Mouse (Mus musculus) stomach, embryonic 14.5 days (tissue): Measurements from ENCODE around the gene Itgb6. TPM values are rescaled to one million over a fixed set of nuclear protein-coding genes. Genes with fewer than 3 reads are reported as not detected.

ENCODE experiments used
- ATAC-seq: fragments of 200-750 bp; cut with Nextera tagmentation; 2 replicates; pipeline ENCODE4 v1.8.0; 2017; ENCODE audit warnings: low read depth, moderate TSS enrichment; ENCODE audit not compliant: insufficient number of reproducible peaks, insufficient read depth, low FRiP score
- H3K27ac ChIP-seq: fragments of 300-500 bp; sonication (generic); 2 replicates; pipeline ENCODE4 v1.5.1; 2014; ENCODE audit warnings: mild to moderate bottlenecking, low read length, moderate library complexity, mixed read lengths
- H3K27me3 ChIP-seq: fragments of 300-500 bp; sonication (generic); 2 replicates; pipeline ENCODE4 v1.6.1; 2014; ENCODE audit warnings: low read length, control low read depth, mixed read lengths; ENCODE audit not compliant: control insufficient read depth, insufficient read depth
- H3K36me3 ChIP-seq: fragments of 300-500 bp; sonication (generic); 2 replicates; pipeline ENCODE4 v1.6.1; 2014; ENCODE audit warnings: mild to moderate bottlenecking, control low read depth, low read length, moderate library complexity, mixed read lengths; ENCODE audit not compliant: control insufficient read depth, insufficient read depth
- H3K4me1 ChIP-seq: fragments of 300-500 bp; sonication (generic); 2 replicates; pipeline ENCODE4 v1.6.1; 2014; ENCODE audit warnings: low read length, control low read depth, mixed read lengths; ENCODE audit not compliant: control insufficient read depth, insufficient read depth
- H3K4me2 ChIP-seq: fragments of 300-500 bp; sonication (generic); replicated peaks from 2 replicates; pipeline ENCODE4 v1.6.1; 2014; ENCODE audit warnings: low read depth, low read length, control low read depth
- H3K4me3 ChIP-seq: fragments of 300-500 bp; sonication (generic); 2 replicates; pipeline ENCODE4 v1.5.1; 2014; ENCODE audit warnings: low read depth, low read length, control low read depth
- H3K9ac ChIP-seq: fragments of 300-500 bp; sonication (generic); replicated peaks from 2 replicates; pipeline ENCODE4 v1.6.1; 2014; ENCODE audit warnings: low read depth, mild to moderate bottlenecking, control low read depth, low read length, moderate library complexity, mixed read lengths
- H3K9me3 ChIP-seq: fragments of 300-500 bp; sonication (generic); 2 replicates; pipeline ENCODE4 v1.6.1; 2016; ENCODE audit warnings: low read depth, low read length, control low read depth; ENCODE audit not compliant: control insufficient read depth
- WGBS: fragments of 180-500 bp; shearing (Covaris S2); extraction: QIAGEN DNeasy Blood & Tissue Kit; methylation state at CpG from one replicate; pipeline ENCODE4 v1.1.7; 2014; 5-methylcytosine and 5-hydroxymethylcytosine counted together
- polyA plus RNA-seq: library from polyadenylated mRNA; unstranded; fragments of >200 nt; fragmentation: Nextera tagmentation; extraction: Ambion mirVana; gene quantifications from 2 replicates; pipeline ENCODE4 v1.2.1, GENCODE M21; 2014

Gene Itgb6
- polyA plus RNA-seq, 1 experiment from 2014 or later = 11.2 TPM

- Histone ChIP-seq H3K36me3 (no peaks in the 10 kb centered on the region), H3K9ac (no peak overlapping the region), H3K4me2 (no peak overlapping the region), H3K4me1 (0 out of 2 replicates have a peak, but pooled peaks cover 5% of the 10 kb centered on the region), H3K9me3 (no peaks in the 10 kb centered on the region), H3K27me3 (no peaks in the 10 kb centered on the region), H3K27ac (no peak overlapping the region), H3K4me3 (no peak overlapping the region)
- ATAC-seq = no peak
- WGBS = 46% methylated on average over 7 of the region's 7 CpGs
Measured at GRCm38 (mm10) chr2:60640342-60640672, 82.1 kb downstream of the Itgb6 start.

GRCm38 (mm10) chr2:60639617-60640341 lies 82.7 kb downstream of the Itgb6 start:
- Histone ChIP-seq H3K4me1 (0 out of 2 replicates have a peak, but pooled peaks cover 5% of the 10 kb centered on the region), H3K4me3 (no peak overlapping the region), H3K36me3 (no peaks in the 10 kb centered on the region), H3K9ac (no peak overlapping the region), H3K27ac (no peak overlapping the region), H3K4me2 (no peak overlapping the region), H3K27me3 (no peaks in the 10 kb centered on the region), H3K9me3 (no peaks in the 10 kb centered on the region)
- no peak for ATAC-seq
- WGBS = 68% methylated on average over 10 of the region's 10 CpGs

GRCm38 (mm10) chr2:60636910-60637761 lies 85.3 kb downstream of the Itgb6 start:
- ATAC-seq = no peak
- H3K4me3 ChIP-seq = no peak overlapping the region
- no peaks in the 10 kb centered on the region for H3K27me3 ChIP-seq
- H3K4me1 ChIP-seq = 0 out of 2 replicates have a peak, but pooled peaks cover 5% of the 10 kb centered on the region
- H3K27ac ChIP-seq = no peak overlapping the region
- 45% methylated on average over 20 of the region's 20 CpGs for WGBS
- no peak overlapping the region for H3K4me2 ChIP-seq
- no peaks in the 10 kb centered on the region for H3K9me3 ChIP-seq
- H3K36me3 ChIP-seq = no peaks in the 10 kb centered on the region
- H3K9ac ChIP-seq = no peak overlapping the region

- no peaks in the 10 kb centered on the region for H3K27me3 ChIP-seq
- H3K36me3 ChIP-seq = no peaks in the 10 kb centered on the region
- no peak overlapping the region for H3K27ac ChIP-seq
- ATAC-seq = no peak
- H3K4me2 ChIP-seq = no peak overlapping the region
- WGBS = 38% methylated on average over 3 of the region's 3 CpGs
- H3K9ac ChIP-seq = no peak overlapping the region
- H3K9me3 ChIP-seq = no peaks in the 10 kb centered on the region
- H3K4me3 ChIP-seq = no peak overlapping the region
- H3K4me1 ChIP-seq = 0 out of 2 replicates have a peak, but pooled peaks cover 5% of the 10 kb centered on the region
Measured at GRCm38 (mm10) chr2:60636481-60636880, 86.0 kb downstream of the Itgb6 start.

GRCm38 (mm10) chr2:60636038-60636437 lies 86.4 kb downstream of the Itgb6 start:
- no peak for ATAC-seq
- Histone ChIP-seq H3K27ac (no peak overlapping the region), H3K9me3 (no peaks in the 10 kb centered on the region), H3K9ac (no peak overlapping the region), H3K4me2 (no peak overlapping the region), H3K27me3 (no peaks in the 10 kb centered on the region), H3K4me1 (0 out of 2 replicates have a peak, but pooled peaks cover 5% of the 10 kb centered on the region), H3K36me3 (no peaks in the 10 kb centered on the region), H3K4me3 (no peak overlapping the region)
- WGBS = 37% methylated on average over 6 of the region's 6 CpGs

GRCm38 (mm10) chr2:60632791-60633190 lies 89.7 kb downstream of the Itgb6 start:
- H3K9me3 ChIP-seq = no peaks in the 10 kb centered on the region
- no peak for ATAC-seq
- no peaks in the 10 kb centered on the region for H3K36me3 ChIP-seq
- no peak overlapping the region for H3K27ac ChIP-seq
- H3K4me3 ChIP-seq = no peak overlapping the region
- 0 out of 2 replicates have a peak, but pooled peaks cover 5% of the 10 kb centered on the region for H3K4me1 ChIP-seq
- no peaks in the 10 kb centered on the region for H3K27me3 ChIP-seq
- no peak overlapping the region for H3K4me2 ChIP-seq
- 90% methylated on average over 2 of the region's 2 CpGs for WGBS
- H3K9ac ChIP-seq = no peak overlapping the region

GRCm38 (mm10) chr2:60630304-60630703 lies 92.1 kb downstream of the Itgb6 start:
- no peak overlapping the region for H3K4me3 ChIP-seq
- no peak for ATAC-seq
- no peak overlapping the region for H3K27ac ChIP-seq
- 76% methylated on average over 2 of the region's 2 CpGs for WGBS
- no peaks in the 10 kb centered on the region for H3K9me3 ChIP-seq
- H3K27me3 ChIP-seq = no peaks in the 10 kb centered on the region
- no peaks in the 10 kb centered on the region for H3K36me3 ChIP-seq
- no peak overlapping the region for H3K4me2 ChIP-seq
- no peak overlapping the region for H3K9ac ChIP-seq
- H3K4me1 ChIP-seq = no peaks in the 10 kb centered on the region

GRCm38 (mm10) chr2:60627952-60628351 lies 94.5 kb downstream of the Itgb6 start:
- ATAC-seq = no peak
- Histone ChIP-seq H3K4me3 (no peak overlapping the region), H3K4me2 (no peak overlapping the region), H3K9ac (no peak overlapping the region), H3K36me3 (no peaks in the 10 kb centered on the region), H3K27me3 (no peaks in the 10 kb centered on the region), H3K9me3 (no peaks in the 10 kb centered on the region), H3K4me1 (no peaks in the 10 kb centered on the region), H3K27ac (no peak overlapping the region)
- WGBS = 80% methylated on average over 4 of the region's 4 CpGs
